8 mouse cellular contexts compared by ENCODE assay signal in the genomic region with DNA sequence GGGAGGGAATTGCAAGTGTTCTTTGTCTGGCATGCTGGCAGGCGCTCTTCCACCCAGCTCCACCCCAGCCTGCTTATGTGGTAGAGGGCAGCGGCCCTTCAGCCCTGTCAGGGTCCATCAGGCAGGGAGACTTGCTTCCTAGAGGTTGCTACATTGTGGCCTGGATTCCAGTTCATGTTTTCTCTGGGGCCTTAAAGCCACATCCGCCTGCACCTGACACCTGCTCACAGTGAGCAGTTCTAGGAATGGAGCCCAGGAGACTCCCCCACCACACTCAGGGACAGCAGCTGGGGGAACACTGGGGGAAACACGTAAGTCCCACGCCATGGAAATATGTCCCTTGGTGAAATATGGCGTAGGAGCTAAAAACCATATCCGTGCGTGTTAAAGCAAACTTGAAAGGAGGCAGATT. TPM values are rescaled to one million over a fixed set of nuclear protein-coding genes. Genes with fewer than 3 reads are reported as not detected.
A peak's percentile ranks its signal among the peaks of the same experiment; 100 is the strongest.
DNase-seq lines count a peak whose midpoint lies in the region; TF ChIP-seq lines count a peak whose summit lies in the region.

A gene (minus strand): TSS at position 155 of the 412 bp plus-strand sequence.

- peak within 1 kb of the TSS; percentile 77 for H3K27ac ChIP-seq in bone marrow, adult 2 months (ENCODE audit: control insufficient read depth, insufficient read depth, low read depth, low read length, poor library complexity)

- H3K4me1 ChIP-seq in bone marrow, adult 2 months (ENCODE audit: control insufficient read depth, insufficient read depth, low read length) = peaks cover 9% of the 10 kb centered on the region

- 31% methylated on average over 8 of the region's 8 CpGs for WGBS in bone marrow, adult 2 months

- no peak for DNase-seq in left cerebral cortex, adult 18-20 months (ENCODE audit: low spot score in 2 of 2)
- no peak for DNase-seq in left cerebral cortex, postnatal 4 days
- no peak for DNase-seq in left cerebral cortex, postnatal 36 days (ENCODE audit: low spot score in 2 of 2)
- DNase-seq in splenic B cell, adult 2 months (ENCODE audit: low read depth, low spot score) = peak; percentile 87
- no peak for DNase-seq in yolk sac, embryonic 10.5 days (ENCODE audit: low spot score)
- no peak for DNase-seq in heart, adult 18-20 months
- no peak for DNase-seq in embryo, embryonic 9.5 days (ENCODE audit: extremely low spot score)

- TF ChIP-seq CTCF in bone marrow, adult 2 months (IDR thresholded peaks at IDR 0.05; ENCODE audit: control insufficient read depth, insufficient read depth, low read length) = no peak

- peak; percentile 87 for TF ChIP-seq POLR2A in bone marrow, adult 2 months (IDR thresholded peaks at IDR 0.05; ENCODE audit: borderline replicate concordance, control insufficient read depth, low read depth, low read length)

- H3K36me3 ChIP-seq in splenic B cell, adult 2 months (ENCODE audit: control insufficient read depth, insufficient read depth, low read length, poor library complexity, severe bottlenecking) = no peaks in the 10 kb centered on the region

- intact Hi-C loops in left cerebral cortex, postnatal 4 days (cut with DNase I) = no loop called here
- intact Hi-C loops in left cerebral cortex, postnatal 36 days (cut with DNase I) = no loop called here

- peak within 1 kb of the TSS; percentile 58 for H3K4me3 ChIP-seq in bone marrow, adult 2 months (replicated peaks; ENCODE audit: control insufficient read depth, low read depth, low read length)

- H3K27me3 ChIP-seq in splenic B cell, adult 2 months (ENCODE audit: control insufficient read depth, insufficient read depth, low read length, poor library complexity, severe bottlenecking) = no peaks in the 10 kb centered on the region

RNA-seq across cellular contexts. Expression of the gene that starts here (rescaled TPM):
- total RNA-seq in left cerebral cortex, adult 18-20 months (2021) = 10 to 100 TPM; 26.3 to 27.5 TPM
- 1 to 10 TPM; 1.5 to 2.7 TPM for total RNA-seq in left cerebral cortex, postnatal 4 days (2021)
- 48.2 and 146 TPM in 2 replicates for polyA plus RNA-seq in bone marrow, adult 2 months (2011; ENCODE audit: insufficient read depth, insufficient read length, low replicate concordance, missing spikeins)
- total RNA-seq in left cerebral cortex, postnatal 36 days (2021) = 10 to 100 TPM; 29.3 to 32.2 TPM
- 1 to 10 TPM; 4.4 to 7.3 TPM for total RNA-seq in heart, adult 18-20 months (2021)
